Mouse (Mus musculus) hindbrain, embryonic 14.5 days (tissue): ENCODE measurements around the gene BC035947. TPM values are rescaled to one million over a fixed set of nuclear protein-coding genes. Genes with fewer than 3 reads are reported as not detected.

Experiments
- ATAC-seq: fragments of 200-750 bp; cut with Nextera tagmentation; 2 replicates; pipeline ENCODE4 v1.8.0; 2017; ENCODE audit warnings: moderate number of reproducible peaks, mild to moderate bottlenecking, moderate TSS enrichment, moderate library complexity; ENCODE audit not compliant: low FRiP score
- DNase-seq: peaks from one replicate; pipeline ENCODE4 v3.0.0-alpha.2; 2015; ENCODE audit warnings: low spot score
- H3K27ac ChIP-seq: fragments of 300-500 bp; sonication (generic); 2 replicates; pipeline ENCODE4 v1.5.1; 2014; ENCODE audit warnings: mild to moderate bottlenecking, moderate library complexity
- H3K27me3 ChIP-seq: fragments of 300-500 bp; sonication (generic); 2 replicates; pipeline ENCODE4 v1.6.1; 2014; ENCODE audit warnings: mild to moderate bottlenecking, low read length, mixed read lengths; ENCODE audit not compliant: control insufficient read depth, insufficient read depth
- H3K36me3 ChIP-seq: fragments of 300-500 bp; sonication (generic); replicated peaks from 2 replicates; pipeline ENCODE4 v1.6.1; 2014; ENCODE audit not compliant: control insufficient read depth, insufficient read depth
- H3K4me1 ChIP-seq: fragments of 300-500 bp; sonication (generic); replicated peaks from 2 replicates; pipeline ENCODE4 v1.6.1; 2014; ENCODE audit warnings: antibody characterized with exemption, low read length, mixed read lengths; ENCODE audit not compliant: control insufficient read depth, insufficient read depth
- H3K4me2 ChIP-seq: fragments of 300-500 bp; sonication (generic); replicated peaks from 2 replicates; pipeline ENCODE4 v1.6.1; 2014; ENCODE audit warnings: mild to moderate bottlenecking, moderate library complexity
- H3K4me3 ChIP-seq: fragments of 300-500 bp; sonication (generic); replicated peaks from 2 replicates; pipeline ENCODE4 v1.5.1; 2014; ENCODE audit warnings: mild to moderate bottlenecking, low read length
- H3K9ac ChIP-seq: fragments of 300-500 bp; sonication (generic); 2 replicates; pipeline ENCODE4 v1.6.1; 2014
- H3K9me3 ChIP-seq: fragments of 300-500 bp; sonication (generic); 2 replicates; pipeline ENCODE4 v1.6.1; 2016; ENCODE audit warnings: low read length; ENCODE audit not compliant: control insufficient read depth
- WGBS: fragments of 180-500 bp; shearing (Covaris S2); extraction: QIAGEN DNeasy Blood & Tissue Kit; methylation state at CpG from one replicate; pipeline ENCODE4 v1.1.7; 2014; 5-methylcytosine and 5-hydroxymethylcytosine counted together
- polyA plus RNA-seq: library from polyadenylated mRNA; unstranded; fragments of >200 nt; fragmentation: Nextera tagmentation; extraction: Ambion mirVana; gene quantifications from 2 replicates; pipeline ENCODE4 v1.2.1, GENCODE M21; 2014

The BC035947 gene
- polyA plus RNA-seq, 1 experiment from 2014 or later: 1.2 TPM

- no peaks in the 10 kb centered on the region for H3K9me3 ChIP-seq
- H3K4me1 ChIP-seq: no peaks in the 10 kb centered on the region
- ATAC-seq: no peak
- H3K9ac ChIP-seq: no peak overlapping the region
- H3K27ac ChIP-seq: no peak overlapping the region
- H3K4me3 ChIP-seq: no peak overlapping the region
- DNase-seq: no peak
- WGBS: 93% methylated on average over 5 of the region's 5 CpGs
- H3K36me3 ChIP-seq: peaks cover 78% of the 10 kb centered on the region
- H3K4me2 ChIP-seq: no peak overlapping the region
- no peaks in the 10 kb centered on the region for H3K27me3 ChIP-seq
These were observed 39.5 kb downstream of the BC035947 start for GRCm38 (mm10) chr1:78472441-78472840.

GRCm38 (mm10) chr1:78454659-78455058 lies 57.3 kb downstream of the BC035947 start:
- no peak overlapping the region for H3K4me2 ChIP-seq
- H3K4me1 ChIP-seq: no peaks in the 10 kb centered on the region
- no peaks in the 10 kb centered on the region for H3K27me3 ChIP-seq
- no peak overlapping the region for H3K9ac ChIP-seq
- no peak overlapping the region for H3K27ac ChIP-seq
- no peaks in the 10 kb centered on the region for H3K9me3 ChIP-seq
- peaks cover 69% of the 10 kb centered on the region for H3K36me3 ChIP-seq
- WGBS: 33% methylated on average over 7 of the region's 7 CpGs
- ATAC-seq (no peak), DNase-seq (peak; percentile 77)
- H3K4me3 ChIP-seq: no peak overlapping the region

- H3K4me2 ChIP-seq: no peak overlapping the region
- H3K9me3 ChIP-seq: no peaks in the 10 kb centered on the region
- no peak overlapping the region for H3K9ac ChIP-seq
- peaks cover 65% of the 10 kb centered on the region for H3K36me3 ChIP-seq
- DNase-seq (no peak), ATAC-seq (no peak)
- H3K27ac ChIP-seq: no peak overlapping the region
- no peaks in the 10 kb centered on the region for H3K27me3 ChIP-seq
- WGBS: 90% methylated on average over 8 of the region's 8 CpGs
- H3K4me3 ChIP-seq: no peak overlapping the region
- H3K4me1 ChIP-seq: no peaks in the 10 kb centered on the region
These were observed 58.1 kb downstream of the BC035947 start for GRCm38 (mm10) chr1:78453886-78454285.

- Histone ChIP-seq H3K9me3 (no peaks in the 10 kb centered on the region), H3K9ac (no peak overlapping the region), H3K4me2 (no peak overlapping the region), H3K27me3 (no peaks in the 10 kb centered on the region), H3K27ac (no peak overlapping the region), H3K4me1 (no peaks in the 10 kb centered on the region), H3K36me3 (peaks cover 61% of the 10 kb centered on the region), H3K4me3 (no peak overlapping the region)
- 91% methylated on average over 6 of the region's 6 CpGs for WGBS
- DNase-seq (no peak), ATAC-seq (no peak)
These were observed 59.4 kb downstream of the BC035947 start for GRCm38 (mm10) chr1:78452544-78452943.

- Histone ChIP-seq H3K4me1 (no peaks in the 10 kb centered on the region), H3K4me3 (no peak overlapping the region), H3K9ac (no peak overlapping the region), H3K9me3 (no peaks in the 10 kb centered on the region), H3K27me3 (no peaks in the 10 kb centered on the region), H3K27ac (no peak overlapping the region), H3K4me2 (no peak overlapping the region), H3K36me3 (peaks cover 58% of the 10 kb centered on the region)
- no peak for DNase-seq
- WGBS: 82% methylated on average over 12 of the region's 12 CpGs
- no peak for ATAC-seq
These were observed 60.7 kb downstream of the BC035947 start for GRCm38 (mm10) chr1:78451070-78451854.

GRCm38 (mm10) chr1:78448091-78448490 lies 63.9 kb downstream of the BC035947 start:
- ATAC-seq (no peak), DNase-seq (no peak)
- 86% methylated on average over 1 of the region's 1 CpGs for WGBS
- no peak overlapping the region for H3K27ac ChIP-seq
- no peaks in the 10 kb centered on the region for H3K4me1 ChIP-seq
- H3K4me2 ChIP-seq: no peak overlapping the region
- H3K9ac ChIP-seq: no peak overlapping the region
- no peak overlapping the region for H3K4me3 ChIP-seq
- H3K36me3 ChIP-seq: peaks cover 60% of the 10 kb centered on the region
- H3K27me3 ChIP-seq: no peaks in the 10 kb centered on the region
- H3K9me3 ChIP-seq: no peaks in the 10 kb centered on the region

Other genes starting within 250 kb of the BC035947 start
- 1.9 and 2.8 TPM in 2 replicates for gene Sgpp2, start 201.8 kb downstream of the BC035947 start, polyA plus RNA-seq
- 164 and 180 TPM in 2 replicates for gene Farsb, start 23.3 kb downstream of the BC035947 start, polyA plus RNA-seq
- 0.23 and 0.64 TPM in 2 replicates for gene Mogat1, start 1.2 kb downstream of the BC035947 start, polyA plus RNA-seq
- gene Acsl3, start 145.7 kb upstream of the BC035947 start, polyA plus RNA-seq: 109 and 138 TPM in 2 replicates
- gene Utp14b, start 145.9 kb upstream of the BC035947 start, polyA plus RNA-seq: 2.9 and 4.3 TPM in 2 replicates